Mouse (Mus musculus): Measurements from ENCODE around the gene Rgl3.

Rgl3 gene

GRCm38 (mm10) chr9:21948790-21949189 lies 40.5 kb downstream of the Rgl3 start:
- no peak for DNase-seq (ENCODE audit: low read depth, low spot score)

GRCm38 (mm10) chr9:21948146-21948545 lies 41.1 kb downstream of the Rgl3 start:
- no peak for DNase-seq (ENCODE audit: low read depth, low spot score)

GRCm38 (mm10) chr9:21947540-21948130 lies 41.6 kb downstream of the Rgl3 start:
- peak; percentile 15 for DNase-seq (ENCODE audit: low read depth, low spot score)

- peak; percentile 21 for DNase-seq (ENCODE audit: low read depth, low spot score)
Measured at GRCm38 (mm10) chr9:21944267-21944666, 45.0 kb downstream of the Rgl3 start.

- no peak for DNase-seq (ENCODE audit: low read depth, low spot score)
Measured at GRCm38 (mm10) chr9:21943638-21944037, 45.6 kb downstream of the Rgl3 start.

GRCm38 (mm10) chr9:21943046-21943445 lies 46.2 kb downstream of the Rgl3 start:
- DNase-seq (ENCODE audit: low read depth, low spot score), result no peak

- no peak for DNase-seq (ENCODE audit: low read depth, low spot score)
Measured at GRCm38 (mm10) chr9:21938234-21938855, 50.9 kb downstream of the Rgl3 start.

- no peak for DNase-seq (ENCODE audit: low read depth, low spot score)
Measured at GRCm38 (mm10) chr9:21937711-21938175, 51.5 kb downstream of the Rgl3 start.

GRCm38 (mm10) chr9:21936692-21937570 lies 52.3 kb downstream of the Rgl3 start, which contains the start of gene Plppr2:
Gene Plppr2 (plus strand): TSS chr9:21937033.
- peak; percentile 89 for DNase-seq (ENCODE audit: low read depth, low spot score)

- no peak for DNase-seq (ENCODE audit: low read depth, low spot score)
Measured at GRCm38 (mm10) chr9:21935466-21936131, 53.6 kb downstream of the Rgl3 start.

- no peak for DNase-seq (ENCODE audit: low read depth, low spot score)
Measured at GRCm38 (mm10) chr9:21934021-21934420, 55.2 kb downstream of the Rgl3 start.

GRCm38 (mm10) chr9:21932445-21933137 lies 56.7 kb downstream of the Rgl3 start:
- DNase-seq (ENCODE audit: low read depth, low spot score), result no peak

- DNase-seq (ENCODE audit: low read depth, low spot score), result no peak
Measured at GRCm38 (mm10) chr9:21932006-21932405, 57.2 kb downstream of the Rgl3 start.

- DNase-seq (ENCODE audit: low read depth, low spot score), result no peak
Measured at GRCm38 (mm10) chr9:21929208-21929607, 60.0 kb downstream of the Rgl3 start.

- DNase-seq (ENCODE audit: low read depth, low spot score), result peak; percentile 53
Measured at GRCm38 (mm10) chr9:21927208-21927753, 62.0 kb downstream of the Rgl3 start, which contains the start of the genes Ccdc159 and Tmem205. Gene Ccdc159 (plus strand): TSS chr9:21927471. Gene Tmem205 (minus strand): TSS chr9:21927556.

GRCm38 (mm10) chr9:21926784-21927183 lies 62.5 kb downstream of the Rgl3 start:
- DNase-seq (ENCODE audit: low read depth, low spot score), result no peak

- no peak for DNase-seq (ENCODE audit: low read depth, low spot score)
Measured at GRCm38 (mm10) chr9:21926155-21926554, 63.1 kb downstream of the Rgl3 start.

GRCm38 (mm10) chr9:21925506-21925905 lies 63.7 kb downstream of the Rgl3 start:
- DNase-seq (ENCODE audit: low read depth, low spot score), result no peak

- no peak for DNase-seq (ENCODE audit: low read depth, low spot score)
Measured at GRCm38 (mm10) chr9:21925034-21925433, 64.2 kb downstream of the Rgl3 start.

- DNase-seq (ENCODE audit: low read depth, low spot score), result no peak
Measured at GRCm38 (mm10) chr9:21924099-21924493, 65.2 kb downstream of the Rgl3 start.

Data from CD4-positive helper T cell, adult 2 months (primary cell).